ENCODE assay signal across 8 mouse cellular contexts in the genomic region with DNA sequence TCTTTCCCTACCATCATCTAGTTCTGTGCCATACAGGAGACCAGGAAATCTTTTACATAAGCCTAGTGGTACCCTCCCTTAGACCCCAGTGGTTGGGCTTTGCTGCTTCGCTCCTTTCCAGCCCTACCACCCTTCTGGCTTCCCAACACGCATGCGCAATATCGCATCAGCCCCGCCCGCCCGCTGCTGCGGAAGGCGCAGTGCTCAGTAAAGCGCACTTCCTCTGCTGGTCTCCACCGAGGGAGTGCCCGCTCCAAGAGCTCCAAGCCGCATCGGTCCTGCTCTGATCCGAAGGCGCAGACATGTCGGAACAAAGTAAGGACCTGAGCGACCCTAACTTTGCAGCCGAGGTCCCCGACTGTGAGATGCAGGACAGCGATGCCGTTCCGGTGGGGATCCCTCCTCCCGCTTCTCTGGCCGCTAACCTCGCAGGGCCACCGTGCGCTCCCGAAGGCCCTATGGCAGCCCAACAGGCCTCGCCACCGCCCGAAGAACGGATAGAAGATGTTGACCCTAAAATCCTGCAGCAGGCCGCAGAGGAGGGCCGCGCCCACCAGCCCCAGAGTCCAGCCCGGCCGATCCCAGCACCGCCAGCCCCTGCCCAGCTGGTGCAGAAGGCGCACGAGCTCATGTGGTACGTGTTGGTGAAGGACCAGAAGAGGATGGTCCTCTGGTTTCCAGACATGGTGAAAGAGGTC. TPM values are rescaled to one million over a fixed set of nuclear protein-coding genes. Genes with fewer than 3 reads are reported as not detected.
A peak's percentile ranks its signal among the peaks of the same experiment; 100 is the strongest.
DNase-seq lines count a peak whose midpoint lies in the region; ATAC-seq and TF ChIP-seq lines count a peak whose summit lies in the region.

No protein-coding gene starts in this region.

- H3K4me2 ChIP-seq in hindbrain, embryonic 14.5 days (replicated peaks) = peak overlapping the region; percentile 77
- peak overlapping the region; percentile 63 for H3K4me2 ChIP-seq in lung, postnatal 0 days (replicated peaks; ENCODE audit: low read depth, low read length)

- peak overlapping the region; percentile 84 for H3K9ac ChIP-seq in hindbrain, embryonic 14.5 days
- H3K9ac ChIP-seq in lung, postnatal 0 days (replicated peaks; ENCODE audit: low read depth) = no peak overlapping the region

- H3K27me3 ChIP-seq in hindbrain, embryonic 14.5 days (ENCODE audit: control insufficient read depth, insufficient read depth, low read length) = no peaks in the 10 kb centered on the region
- no peaks in the 10 kb centered on the region for H3K27me3 ChIP-seq in lung, postnatal 0 days (replicated peaks; ENCODE audit: insufficient read depth, low read length)

- no peak for TF ChIP-seq EP300 in lung, postnatal 0 days (IDR thresholded peaks at IDR 0.05)

- TF ChIP-seq CTCF in lung, postnatal 0 days (IDR thresholded peaks at IDR 0.05) = no peak

- WGBS in hindbrain, embryonic 14.5 days = 15% methylated on average over 42 of the region's 42 CpGs
- WGBS in lung, postnatal 0 days = 16% methylated on average over 42 of the region's 42 CpGs

- H3K36me3 ChIP-seq in hindbrain, embryonic 14.5 days (replicated peaks; ENCODE audit: control insufficient read depth, insufficient read depth) = no peaks in the 10 kb centered on the region
- H3K36me3 ChIP-seq in lung, postnatal 0 days (ENCODE audit: insufficient read depth, low read length) = no peaks in the 10 kb centered on the region

- peak overlapping the region; percentile 54 for H3K4me3 ChIP-seq in hindbrain, embryonic 14.5 days (replicated peaks; ENCODE audit: low read length)
- H3K4me3 ChIP-seq in lung, postnatal 0 days (ENCODE audit: low read depth, low read length) = peak overlapping the region; percentile 40

- ATAC-seq in hindbrain, embryonic 14.5 days (ENCODE audit: low FRiP score) = peak; percentile 93
- peak; percentile 80 for ATAC-seq in lung, postnatal 0 days
- no peak for ATAC-seq in inflammation-experienced regulatory T-cells, adult 6 months

- H3K9me3 ChIP-seq in hindbrain, embryonic 14.5 days (ENCODE audit: control insufficient read depth, low read length) = peaks cover 9% of the 10 kb centered on the region; the same call in 1 of the 2 replicates
- no peaks in the 10 kb centered on the region for H3K9me3 ChIP-seq in lung, postnatal 0 days (ENCODE audit: low read length)

- peaks cover 10% of the 10 kb centered on the region; the same call in 1 of the 2 replicates for H3K4me1 ChIP-seq in hindbrain, embryonic 14.5 days (replicated peaks; ENCODE audit: control insufficient read depth, insufficient read depth, low read length)
- H3K4me1 ChIP-seq in lung, postnatal 0 days (ENCODE audit: insufficient read depth, low read depth, low read length) = no peaks in the 10 kb centered on the region

- peak overlapping the region; percentile 88 for H3K27ac ChIP-seq in hindbrain, embryonic 14.5 days
- no peak overlapping the region for H3K27ac ChIP-seq in lung, postnatal 0 days (ENCODE audit: low read length)

- peak; percentile 90 for DNase-seq in ZHBTc4 (ENCODE audit: low read depth, low spot score)
- DNase-seq in cerebellum, postnatal 4 days (ENCODE audit: low spot score in 2 of 2) = peak; percentile 70 to 85
- DNase-seq in gastrocnemius, adult 18-20 months (ENCODE audit: low spot score) = peak; percentile 60
- DNase-seq in hindbrain, embryonic 14.5 days (ENCODE audit: low spot score) = peak; percentile 85
- DNase-seq in layer of hippocampus, postnatal 36 days = peak; percentile 79 to 80
- peak; percentile 57 for DNase-seq in lung, postnatal 0 days (ENCODE audit: low spot score)
- DNase-seq in right cerebral cortex, adult 18-20 months = peak; percentile 78

RNA-seq across cellular contexts. Expression of a gene that starts 1.9 kb away (rescaled TPM):
- total RNA-seq in gastrocnemius, adult 18-20 months (2021) = 1 to 10 TPM; 2.2 to 2.8 TPM
- polyA plus RNA-seq in hindbrain, embryonic 14.5 days (2014; fragmentation: Nextera tagmentation; extraction: Ambion mirVana) = 536 and 618 TPM in 2 replicates
- 100 to 1,000 TPM; 129 to 135 TPM for total RNA-seq in layer of hippocampus, postnatal 36 days (2021)
- polyA plus RNA-seq in lung, postnatal 0 days (2015; fragmentation: Nextera tagmentation; extraction: Ambion mirVana) = 34.7 and 36.6 TPM in 2 replicates
- polyA plus RNA-seq in inflammation-experienced regulatory T-cells, adult 6 months (2017; shearing (Covaris generic)) = not detected

RNA-seq across cellular contexts. Expression of a gene that starts 28.6 kb away (rescaled TPM):
- not detected for total RNA-seq in gastrocnemius, adult 18-20 months (2021)
- 17.2 and 17.6 TPM in 2 replicates for polyA plus RNA-seq in hindbrain, embryonic 14.5 days (2014; fragmentation: Nextera tagmentation; extraction: Ambion mirVana)
- 1 to 10 TPM; 1.4 to 1.5 TPM for total RNA-seq in layer of hippocampus, postnatal 36 days (2021)
- 0.30 and 0.33 TPM in 2 replicates for polyA plus RNA-seq in lung, postnatal 0 days (2015; fragmentation: Nextera tagmentation; extraction: Ambion mirVana)
- polyA plus RNA-seq in inflammation-experienced regulatory T-cells, adult 6 months (2017; shearing (Covaris generic)) = not detected

Comparison
In these comparisons a context has a peak if more than half of its experiments do, and no peak if none do; other contexts are left out.
1. RNA of a gene that starts 1.9 kb away (polyA plus RNA-seq): 536 to 618 TPM in hindbrain, embryonic 14.5 days and 34.7 to 36.6 TPM in lung, postnatal 0 days; not detected in inflammation-experienced regulatory T-cells, adult 6 months; every median in the first group is over 10 times any median in the second.
2. RNA of a gene that starts 28.6 kb away (polyA plus RNA-seq): 17.2 to 17.6 TPM in hindbrain, embryonic 14.5 days; 0.30 to 0.33 TPM in lung, postnatal 0 days and not detected in inflammation-experienced regulatory T-cells, adult 6 months; every median in the first group is over 10 times any median in the second.
3. Peak in every context shown above with its lines, with median percentiles within 50 percentile points of each other: DNase-seq.